Mouse (Mus musculus) T-helper 1 cell (primary cell): Measurements from ENCODE around the gene Slc39a12.

Experiments
- in situ Hi-C: fragments of 300-600 bp; cut with MboI, MseI; formaldehyde crosslinking; loops from one replicate; pipeline ENCODE4 v1.15.1; 2025; ENCODE audit warnings: high pct_unique_total_duplicates

Slc39a12 gene

GRCm38 (mm10) chr2:14388162-14388561 is at the start of gene Slc39a12:
Slc39a12 (plus strand) TSS chr2:14388316.
- in situ Hi-C loops: no loop called here

- in situ Hi-C loops: no loop called here
These were observed 46.3 kb upstream of the Slc39a12 start for GRCm38 (mm10) chr2:14341652-14342308.

GRCm38 (mm10) chr2:14342309-14342839 is 45.7 kb upstream of the Slc39a12 start:
- in situ Hi-C loops: no loop called here

- in situ Hi-C loops: no loop called here
These were observed 740 bp downstream of the Slc39a12 start for GRCm38 (mm10) chr2:14388856-14389255.

GRCm38 (mm10) chr2:14390900-14391299 is 2.8 kb downstream of the Slc39a12 start:
- in situ Hi-C loops: no loop called here

GRCm38 (mm10) chr2:14403000-14403399 is 14.9 kb downstream of the Slc39a12 start:
- in situ Hi-C loops: no loop called here

GRCm38 (mm10) chr2:14428987-14429386 is 40.9 kb downstream of the Slc39a12 start:
- in situ Hi-C loops: no loop called here

GRCm38 (mm10) chr2:14447322-14447721 is 59.2 kb downstream of the Slc39a12 start:
- in situ Hi-C loops: no loop called here

- in situ Hi-C loops: no loop called here
These were observed 62.8 kb downstream of the Slc39a12 start for GRCm38 (mm10) chr2:14450866-14451265.

GRCm38 (mm10) chr2:14454946-14455631 is 67.0 kb downstream of the Slc39a12 start:
- in situ Hi-C loops: no loop called here

GRCm38 (mm10) chr2:14464438-14464837 is 76.3 kb downstream of the Slc39a12 start:
- in situ Hi-C loops: no loop called here

- in situ Hi-C loops: no loop called here
These were observed 106.0 kb downstream of the Slc39a12 start for GRCm38 (mm10) chr2:14494132-14494531.

- in situ Hi-C loops: no loop called here
These were observed 108.0 kb downstream of the Slc39a12 start for GRCm38 (mm10) chr2:14496150-14496549.

GRCm38 (mm10) chr2:14502482-14502881 is 114.4 kb downstream of the Slc39a12 start:
- in situ Hi-C loops: no loop called here

GRCm38 (mm10) chr2:14518237-14518636 is 130.1 kb downstream of the Slc39a12 start:
- in situ Hi-C loops: no loop called here

GRCm38 (mm10) chr2:14534325-14535077 is 146.4 kb downstream of the Slc39a12 start:
- in situ Hi-C loops: no loop called here

- in situ Hi-C loops: no loop called here
These were observed 147.1 kb downstream of the Slc39a12 start for GRCm38 (mm10) chr2:14535246-14535671.

GRCm38 (mm10) chr2:14537781-14538180 is 149.7 kb downstream of the Slc39a12 start:
- in situ Hi-C loops: no loop called here

- in situ Hi-C loops: no loop called here
These were observed 155.2 kb downstream of the Slc39a12 start for GRCm38 (mm10) chr2:14543355-14543754.

- in situ Hi-C loops: no loop called here
These were observed 155.7 kb downstream of the Slc39a12 start for GRCm38 (mm10) chr2:14543773-14544172.
